ENCODE assay signal across 20 mouse cellular contexts in the genomic region with DNA sequence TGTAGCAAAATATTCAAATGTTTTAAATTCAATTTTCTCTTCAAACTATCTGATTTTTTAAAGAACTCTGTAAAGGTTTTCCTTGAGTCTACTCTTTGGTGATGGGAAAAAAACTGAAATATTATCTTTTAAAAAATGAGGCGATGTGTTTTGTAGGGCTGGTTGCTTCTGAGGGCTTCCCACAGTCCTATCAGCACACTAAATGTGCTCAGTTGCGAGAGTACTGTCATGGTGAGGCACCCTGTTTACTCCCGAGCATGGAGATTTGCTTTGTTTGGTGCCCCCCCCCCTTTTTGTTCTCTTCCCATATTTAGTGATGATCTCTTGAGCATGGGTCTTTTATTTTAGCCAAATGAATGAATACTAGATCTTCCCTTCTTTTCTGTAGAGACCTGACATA. TPM values are rescaled to one million over a fixed set of nuclear protein-coding genes. Genes with fewer than 3 reads are reported as not detected.
DNase-seq lines count a peak whose midpoint lies in the region; ATAC-seq and TF ChIP-seq lines count a peak whose summit lies in the region.
"Had no signal": no experiment of that assay in that cellular context is flagged by ENCODE, and none has a peak within 500 bp of the region (broad histone marks: within the 10 kb centered on the region; RNA-seq: fewer than 3 reads in every experiment).

No protein-coding gene starts in this region.

- H3K9me3 ChIP-seq in limb, embryonic 13.5 days, result no peaks in the 10 kb centered on the region
- no peaks in the 10 kb centered on the region for H3K9me3 ChIP-seq in limb, embryonic 10.5 days (replicated peaks)
- H3K9me3 ChIP-seq in limb, embryonic 14.5 days (ENCODE audit: control insufficient read depth, low read length), result no peaks in the 10 kb centered on the region
- H3K9me3 ChIP-seq: heart, embryonic 10.5 days; neural tube, embryonic 15.5 days had no signal

- peak overlapping the region; percentile 38; the same call in 1 of the 2 replicates for H3K4me2 ChIP-seq in limb, embryonic 13.5 days (replicated peaks)
- 0 out of 2 replicates have a peak overlapping the region, but pooled peaks have one; percentile 18 for H3K4me2 ChIP-seq in limb, embryonic 14.5 days (replicated peaks; ENCODE audit: low read depth, low read length, severe bottlenecking)
- H3K4me2 ChIP-seq: midbrain, embryonic 12.5 days; neural tube, embryonic 15.5 days had no signal

- peak overlapping the region; percentile 97; the same call in 1 of the 2 replicates for H3K4me3 ChIP-seq in gastrocnemius, adult 2 months
- H3K4me3 ChIP-seq in limb, embryonic 13.5 days, result no peak overlapping the region
- no peak overlapping the region for H3K4me3 ChIP-seq in limb, embryonic 10.5 days
- H3K4me3 ChIP-seq in limb, embryonic 14.5 days (replicated peaks; ENCODE audit: low read length), result no peak overlapping the region
- H3K4me3 ChIP-seq: heart, embryonic 10.5 days; midbrain, embryonic 12.5 days; neural tube, embryonic 15.5 days had no signal

- peak overlapping the region; percentile 95 for H3K27ac ChIP-seq in gastrocnemius, adult 2 months
- no peak overlapping the region for H3K27ac ChIP-seq in limb, embryonic 13.5 days
- no peak overlapping the region for H3K27ac ChIP-seq in limb, embryonic 10.5 days
- no peak overlapping the region for H3K27ac ChIP-seq in limb, embryonic 14.5 days (replicated peaks; ENCODE audit: low read depth, low read length)
- H3K27ac ChIP-seq: heart, embryonic 10.5 days; midbrain, embryonic 12.5 days; neural tube, embryonic 15.5 days had no signal

- peaks cover 45% of the 10 kb centered on the region for H3K4me1 ChIP-seq in limb, embryonic 13.5 days
- peaks cover 25% of the 10 kb centered on the region for H3K4me1 ChIP-seq in limb, embryonic 10.5 days
- H3K4me1 ChIP-seq in limb, embryonic 14.5 days (ENCODE audit: control insufficient read depth, insufficient read depth, low read length), result peaks cover 22% of the 10 kb centered on the region; the same call in 1 of the 2 replicates
- H3K4me1 ChIP-seq: heart, embryonic 10.5 days had no signal

- no peak for TF ChIP-seq POLR2A in limb, embryonic 14.5 days (IDR thresholded peaks at IDR 0.05; ENCODE audit: borderline replicate concordance, extremely low read depth, insufficient read depth, insufficient read length)

- 88% methylated on average over 3 of the region's 3 CpGs for WGBS in limb, embryonic 13.5 days
- WGBS in limb, embryonic 10.5 days, result 86% methylated on average over 3 of the region's 3 CpGs
- 92% methylated on average over 3 of the region's 3 CpGs for WGBS in limb, embryonic 14.5 days

- ATAC-seq in limb, embryonic 13.5 days (ENCODE audit: low FRiP score, low read depth), result no peak
- ATAC-seq in erythroid progenitor cell, adult 5-6 weeks (replicated peaks; ENCODE audit: low FRiP score, poor library complexity, severe bottlenecking), result 0 out of 2 replicates have a peak, but pooled peaks have one; percentile 33
- no peak for ATAC-seq in limb, embryonic 14.5 days (ENCODE audit: low FRiP score, low read depth)
- ATAC-seq: inflammation-experienced regulatory T-cells, adult 6 months; liver, postnatal 0 days had no signal

- H3K9ac ChIP-seq in limb, embryonic 13.5 days, result no peak overlapping the region
- no peak overlapping the region for H3K9ac ChIP-seq in limb, embryonic 14.5 days (ENCODE audit: low read depth, low read length, severe bottlenecking)
- H3K9ac ChIP-seq: liver, postnatal 0 days; midbrain, embryonic 12.5 days; neural tube, embryonic 15.5 days had no signal

- no peak for DNase-seq in gastrocnemius, adult 2 months
- no peak for DNase-seq in gastrocnemius, postnatal 10 days
- no peak for DNase-seq in limb, embryonic 10.5 days (ENCODE audit: low spot score)
- no peak for DNase-seq in limb, embryonic 14.5 days (ENCODE audit: low spot score)
- no peak for DNase-seq in lung, adult 18-20 months
- DNase-seq: embryo, embryonic 11 days; gastrocnemius, postnatal 36 days; kidney, adult 2 months; kidney, postnatal 10 days; liver, postnatal 0 days; thymus, postnatal 36 days had no signal

- TF ChIP-seq CTCF in gastrocnemius, adult 2 months (IDR thresholded peaks at IDR 0.05), result no peak

- intact Hi-C loops in gastrocnemius, adult 2 months (cut with DNase I), result no loop called here

- no peaks in the 10 kb centered on the region for H3K27me3 ChIP-seq in limb, embryonic 13.5 days
- H3K27me3 ChIP-seq in limb, embryonic 10.5 days (ENCODE audit: low read depth, poor library complexity, severe bottlenecking), result peaks cover 73% of the 10 kb centered on the region
- no peaks in the 10 kb centered on the region for H3K27me3 ChIP-seq in limb, embryonic 14.5 days (ENCODE audit: control insufficient read depth, insufficient read depth, low read length)
- H3K27me3 ChIP-seq: neural tube, embryonic 15.5 days had no signal

- H3K36me3 ChIP-seq in limb, embryonic 13.5 days, result peaks cover 38% of the 10 kb centered on the region
- peaks cover 28% of the 10 kb centered on the region for H3K36me3 ChIP-seq in limb, embryonic 10.5 days
- peaks cover 40% of the 10 kb centered on the region for H3K36me3 ChIP-seq in limb, embryonic 14.5 days (ENCODE audit: control insufficient read depth, insufficient read depth, low read length)

RNA-seq across cellular contexts. Expression of a gene that starts 4.2 kb away (rescaled TPM):
- total RNA-seq in gastrocnemius, adult 2 months (2021), result not detected
- total RNA-seq in gastrocnemius, postnatal 10 days (2021), result 1 to 10 TPM; 1.4 TPM
- polyA plus RNA-seq in limb, embryonic 13.5 days (2015; fragmentation: Nextera tagmentation; extraction: Ambion mirVana), result 3.7 and 6.3 TPM in 2 replicates
- polyA plus RNA-seq in limb, embryonic 10.5 days (2016; fragmentation: Nextera tagmentation; extraction: Ambion mirVana), result 2.8 and 11.0 TPM in 2 replicates
- total RNA-seq in erythroid progenitor cell, adult 5-6 weeks (2015; ENCODE audit: low replicate concordance), result not detected in 2 replicates
- not detected in 2 replicates for total RNA-seq in erythroid progenitor cell, adult 5-6 weeks (2017; ENCODE audit: low replicate concordance)
- polyA plus RNA-seq in limb, embryonic 14.5 days (2012; rRNA removed), result 2.1 and 2.2 TPM in 2 replicates
- 4.6 and 4.9 TPM in 2 replicates for polyA plus RNA-seq in limb, embryonic 14.5 days (2014; fragmentation: Nextera tagmentation; extraction: Ambion mirVana)
- total RNA-seq: adrenal gland, adult 2 months; liver, adult 2 months had no signal
- polyA plus RNA-seq: C2C12; inflammation-experienced regulatory T-cells, adult 6 months; liver, adult 2 months; liver, postnatal 0 days had no signal

RNA-seq across cellular contexts. Expression of a gene that starts 9.5 kb away (rescaled TPM):
- 10 to 100 TPM; 57.0 to 57.8 TPM for total RNA-seq in gastrocnemius, adult 2 months (2021)
- 100 to 1,000 TPM; 111 to 124 TPM for total RNA-seq in gastrocnemius, postnatal 10 days (2021)
- 88.3 and 88.4 TPM in 2 replicates for polyA plus RNA-seq in limb, embryonic 13.5 days (2015; fragmentation: Nextera tagmentation; extraction: Ambion mirVana)
- polyA plus RNA-seq in limb, embryonic 10.5 days (2016; fragmentation: Nextera tagmentation; extraction: Ambion mirVana), result 6.7 and 21.3 TPM in 2 replicates
- 21.8 and 54.4 TPM in 2 replicates for total RNA-seq in erythroid progenitor cell, adult 5-6 weeks (2015; ENCODE audit: low replicate concordance)
- total RNA-seq in erythroid progenitor cell, adult 5-6 weeks (2017; ENCODE audit: low replicate concordance), result 2.2 and 2.7 TPM in 2 replicates
- 51.9 and 74.6 TPM in 2 replicates for polyA plus RNA-seq in limb, embryonic 14.5 days (2012; rRNA removed)
- polyA plus RNA-seq in limb, embryonic 14.5 days (2014; fragmentation: Nextera tagmentation; extraction: Ambion mirVana), result 71.2 and 89.3 TPM in 2 replicates
